Mouse (Mus musculus) 3134 (cell line): ENCODE measurements around the gene Gpr108.

Source experiments
- DNase-seq: peaks from one replicate; pipeline ENCODE4 v3.0.0-alpha.2; 2011; ENCODE audit warnings: low spot score; ENCODE audit not compliant: insufficient read length; ENCODE audit errors: extremely low read depth

Gene Gpr108

DNA sequence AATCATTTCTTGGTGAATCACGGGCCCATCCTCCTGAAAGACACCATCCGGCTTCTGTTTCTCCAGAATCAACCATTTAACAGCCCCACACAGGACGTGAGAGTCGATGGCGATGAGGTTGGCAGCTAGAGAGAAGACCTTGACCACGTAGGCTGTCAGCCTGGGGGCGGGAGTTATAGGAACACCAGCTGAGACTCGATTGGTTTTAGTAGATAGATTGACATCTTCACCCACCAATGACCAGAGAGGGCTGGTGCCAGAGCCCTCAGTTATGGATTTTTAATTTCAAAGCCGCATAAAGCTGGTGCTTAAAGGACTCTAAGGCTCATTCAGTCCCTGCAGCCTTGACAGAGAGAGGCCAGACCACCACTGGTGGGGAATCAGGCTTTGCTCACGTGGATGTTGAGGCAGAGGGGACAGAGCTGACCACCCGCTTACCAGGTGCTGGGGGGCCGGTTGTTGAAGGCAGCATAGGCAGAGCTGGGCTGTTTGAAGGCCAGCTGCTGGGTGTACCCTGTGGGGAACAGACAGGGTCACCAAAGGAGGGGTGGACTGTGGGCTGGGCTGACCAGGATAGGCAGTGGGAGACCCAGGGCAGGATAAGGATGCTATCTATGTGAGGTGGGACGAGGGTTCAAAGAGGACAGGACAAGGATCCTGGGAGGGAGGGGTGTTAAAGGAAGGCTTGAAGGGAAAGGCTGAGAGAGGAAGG is 33.4 kb downstream of the Gpr108 start:
- no peak for DNase-seq

DNA sequence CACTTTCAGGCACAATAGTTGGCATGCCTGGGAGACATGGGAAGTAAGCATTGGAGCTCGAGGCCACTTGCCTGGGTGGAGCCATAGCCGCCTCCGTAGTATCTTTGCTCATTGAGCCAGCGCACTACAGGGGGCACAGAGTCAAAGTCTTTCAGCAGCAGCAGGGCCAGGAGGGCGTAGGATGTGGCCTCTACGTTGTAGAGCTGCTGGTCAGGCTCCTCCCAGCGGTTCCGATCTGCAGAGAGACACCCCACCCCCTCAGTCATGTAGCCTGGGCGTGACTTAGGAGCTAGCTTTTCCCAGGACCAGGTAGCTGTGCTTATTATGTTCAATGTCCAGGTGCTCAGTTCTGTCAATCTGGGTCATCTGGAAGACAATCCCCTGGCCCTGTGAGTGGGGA is 36.7 kb downstream of the Gpr108 start:
- DNase-seq, result no peak

DNA sequence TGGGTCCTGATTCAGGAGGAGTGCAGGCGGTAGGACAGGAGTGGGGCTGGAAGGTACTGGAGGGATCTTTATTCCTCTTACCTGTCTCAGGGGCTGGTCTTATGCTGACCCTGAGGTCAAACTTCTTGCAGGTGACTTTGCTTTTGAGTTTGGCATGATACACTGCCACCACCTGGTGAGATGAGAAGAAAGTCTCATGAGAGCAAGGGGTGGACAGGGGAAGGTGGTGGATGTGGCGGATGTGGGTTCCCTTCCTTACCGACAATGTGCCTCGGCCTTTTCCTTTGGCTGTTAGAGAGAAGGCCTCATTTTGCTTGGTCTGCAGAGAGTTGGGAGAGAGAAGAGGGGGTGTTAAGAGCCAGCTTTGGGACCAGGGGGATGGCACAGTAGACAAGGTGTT is 38.9 kb downstream of the Gpr108 start:
- DNase-seq, result no peak

DNA sequence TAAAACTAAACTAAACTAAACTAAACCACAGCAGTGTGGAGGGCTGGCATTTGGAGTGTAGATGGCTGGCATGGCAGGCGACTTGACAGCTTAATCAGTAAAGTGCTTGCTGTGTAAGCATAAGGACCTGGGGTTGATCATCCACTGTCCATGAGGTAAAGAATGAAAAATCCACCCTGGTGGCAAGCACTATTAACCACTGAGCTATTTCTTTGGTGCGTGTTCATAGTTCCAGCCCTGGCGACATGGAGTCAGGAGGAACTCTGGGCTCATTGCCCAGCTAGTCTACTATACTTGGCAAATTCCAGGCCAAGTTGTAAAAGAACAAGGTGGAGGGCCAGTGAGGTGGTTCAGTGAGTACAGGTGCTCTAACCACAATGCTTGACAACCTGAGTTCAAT is 40.3 kb downstream of the Gpr108 start:
- no peak for DNase-seq

DNA sequence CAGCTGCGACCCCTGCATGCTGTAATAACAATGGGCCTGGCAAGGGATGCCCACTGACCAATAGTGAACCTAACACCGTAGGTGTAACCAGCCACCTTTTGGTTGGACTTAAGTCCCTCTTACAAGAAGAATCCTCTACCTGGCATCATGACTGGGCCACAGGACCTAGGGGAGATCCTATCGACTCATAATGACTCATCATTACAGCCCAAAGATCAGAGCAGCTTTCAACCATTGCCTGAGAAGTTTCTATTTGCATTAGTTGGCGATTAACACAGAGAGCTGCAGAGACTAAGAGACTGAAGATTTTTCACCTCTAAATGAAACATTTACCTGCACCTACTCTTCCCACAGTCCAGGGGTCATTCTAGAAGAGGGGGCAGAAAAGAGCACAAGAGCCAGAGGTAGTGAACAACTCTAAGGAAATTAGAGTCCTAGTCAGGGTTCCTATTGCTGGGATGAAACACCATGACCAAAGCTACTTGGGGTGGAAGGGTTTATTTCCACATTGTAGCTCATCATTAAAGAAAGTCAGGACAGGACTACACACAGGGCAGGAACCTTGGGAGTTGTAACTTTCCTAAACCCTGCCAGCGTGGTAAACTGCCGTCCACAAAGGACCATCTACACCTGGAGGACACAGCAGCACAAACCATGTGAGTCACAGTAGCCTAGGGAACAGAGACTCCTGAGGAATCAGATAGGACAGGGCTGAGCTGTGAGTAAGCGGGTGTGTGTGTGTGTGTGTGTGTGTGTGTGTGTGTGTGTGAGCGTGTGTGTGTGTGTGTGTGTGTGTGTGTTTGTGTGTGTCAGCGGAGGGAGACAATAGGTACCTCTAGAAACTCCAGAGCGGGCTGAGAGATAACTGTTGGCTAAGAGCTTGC is 46.2 kb downstream of the Gpr108 start:
- DNase-seq, result no peak

DNA sequence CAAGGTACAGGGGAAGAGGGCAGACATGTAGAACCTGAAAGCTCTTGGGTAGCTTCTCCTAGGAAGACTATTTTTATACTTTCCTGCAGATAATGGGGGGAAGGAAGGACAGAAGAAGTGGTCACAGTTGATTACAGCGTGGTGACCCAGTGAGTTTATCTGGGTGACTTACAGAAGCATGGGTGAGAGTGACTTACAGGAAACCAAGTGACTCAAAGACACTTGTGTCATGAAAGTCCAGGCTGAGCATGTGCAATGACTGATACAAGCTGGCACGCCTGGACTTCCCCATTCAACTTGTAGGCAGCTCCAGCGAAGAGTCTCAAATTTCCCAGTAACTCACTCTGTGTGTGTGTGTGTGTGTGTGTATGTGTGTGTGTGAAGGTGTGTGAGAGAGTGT is 50.0 kb downstream of the Gpr108 start:
- no peak for DNase-seq

DNA sequence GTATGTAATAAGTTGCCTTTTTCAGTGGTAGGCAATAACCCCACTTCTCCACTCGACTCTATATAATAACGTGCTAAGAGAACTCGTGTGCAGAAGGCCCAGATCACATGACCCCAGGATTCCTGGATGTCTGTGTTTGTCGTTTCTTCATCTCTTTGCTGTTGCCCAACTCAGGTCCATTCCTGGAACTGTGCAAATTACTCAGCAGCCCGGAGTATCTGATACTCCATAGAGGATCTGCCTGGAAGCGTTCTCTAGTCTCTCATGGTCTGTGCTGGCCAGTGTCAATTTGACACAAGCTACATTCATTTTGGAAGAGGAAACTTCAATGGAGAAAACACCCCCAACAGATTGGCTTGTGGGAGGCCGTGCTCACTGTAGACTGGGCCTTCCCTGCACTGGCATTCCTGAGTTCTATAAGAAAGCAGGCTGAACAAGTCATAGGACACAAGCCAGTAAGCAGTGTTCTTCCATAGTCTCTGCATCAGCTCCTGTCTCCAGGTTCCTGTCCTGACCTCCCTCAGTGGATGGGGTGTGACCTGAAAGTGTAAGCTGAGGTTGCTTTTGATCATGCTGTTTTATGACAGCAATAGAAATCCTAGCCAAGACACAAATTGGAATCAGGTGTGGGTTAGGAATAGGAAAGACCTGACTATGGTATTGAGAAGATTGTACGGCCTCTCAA is 52.8 kb downstream of the Gpr108 start:
- no peak for DNase-seq

DNA sequence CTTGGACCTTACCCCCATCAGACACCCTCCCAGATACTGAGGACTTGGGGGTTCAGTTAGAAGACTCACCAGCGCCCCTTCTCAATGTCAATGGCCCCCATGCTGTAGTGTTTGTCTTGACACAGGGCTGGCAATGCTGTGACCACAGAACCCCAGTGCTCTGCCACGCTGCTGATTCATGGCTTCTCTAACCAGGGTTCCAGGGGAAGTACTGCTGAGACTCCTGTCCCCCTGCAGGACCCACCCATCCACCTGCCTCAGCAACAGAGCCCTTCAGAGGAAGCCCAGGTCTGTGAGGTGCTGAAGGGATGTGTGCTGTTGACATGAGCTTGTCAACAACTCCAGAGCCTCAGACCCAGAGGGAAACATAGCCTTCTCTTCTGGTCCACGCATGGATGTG is 53.5 kb downstream of the Gpr108 start:
- no peak for DNase-seq

DNA sequence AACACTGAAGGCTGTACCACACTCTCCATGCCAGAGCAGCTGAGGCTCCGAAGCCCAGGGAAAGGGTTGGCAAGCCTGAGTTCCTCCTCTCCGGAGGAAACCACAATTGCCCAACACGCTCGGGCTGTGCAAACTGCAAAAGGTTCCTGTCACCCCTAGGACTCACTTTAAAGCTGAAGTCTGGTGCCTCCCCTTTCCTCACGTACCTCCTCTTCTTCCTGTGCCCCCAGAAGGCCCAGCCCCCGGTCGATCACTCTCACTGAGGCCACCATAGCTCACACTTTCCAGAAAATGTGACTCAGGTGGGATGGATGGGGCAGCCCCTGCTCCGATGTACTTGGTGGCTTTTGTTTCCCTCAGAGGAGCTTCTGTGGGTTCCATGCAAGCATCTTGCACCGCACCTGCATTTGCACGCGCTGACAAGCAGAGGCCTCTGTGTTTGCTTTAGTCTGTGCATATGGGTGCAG is 54.2 kb downstream of the Gpr108 start, which contains the start of gene Tnfsf14:
Gene Tnfsf14, minus strand, starts transcription at position 137 of the 467 bp plus-strand sequence.
- DNase-seq, result no peak

DNA sequence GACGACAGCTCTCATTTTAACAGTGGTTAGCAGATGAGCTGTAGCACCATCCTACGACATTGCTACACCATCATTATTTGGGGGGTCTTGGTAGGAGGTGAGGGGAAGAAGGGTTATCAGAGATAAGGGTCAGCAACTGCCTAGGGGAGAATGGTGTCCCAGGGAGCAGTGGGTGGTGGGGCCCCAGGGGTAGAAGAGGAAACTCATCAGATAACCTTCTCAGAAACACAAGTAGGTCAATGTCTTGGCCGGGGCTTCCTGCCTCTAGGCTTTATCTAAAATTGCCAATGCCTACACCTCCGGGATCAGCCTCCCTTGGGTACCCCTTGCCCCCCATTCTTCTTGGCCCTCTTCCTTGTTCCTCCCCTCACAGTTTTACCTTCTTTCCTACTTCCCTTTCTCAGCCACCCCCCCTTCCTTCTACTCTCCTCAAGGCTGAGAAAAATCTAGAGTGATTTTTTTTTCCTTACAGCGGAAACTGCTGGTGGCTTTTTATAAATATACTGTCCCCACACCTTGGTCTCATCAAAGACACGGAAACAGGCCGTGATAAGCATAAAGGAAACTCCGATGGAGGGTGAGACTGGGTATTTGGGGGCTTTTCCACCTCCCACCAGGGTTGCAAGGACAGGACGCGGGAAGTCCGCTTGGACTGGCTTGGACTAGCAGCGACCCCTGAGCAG is 59.6 kb downstream of the Gpr108 start:
- DNase-seq, result no peak

DNA sequence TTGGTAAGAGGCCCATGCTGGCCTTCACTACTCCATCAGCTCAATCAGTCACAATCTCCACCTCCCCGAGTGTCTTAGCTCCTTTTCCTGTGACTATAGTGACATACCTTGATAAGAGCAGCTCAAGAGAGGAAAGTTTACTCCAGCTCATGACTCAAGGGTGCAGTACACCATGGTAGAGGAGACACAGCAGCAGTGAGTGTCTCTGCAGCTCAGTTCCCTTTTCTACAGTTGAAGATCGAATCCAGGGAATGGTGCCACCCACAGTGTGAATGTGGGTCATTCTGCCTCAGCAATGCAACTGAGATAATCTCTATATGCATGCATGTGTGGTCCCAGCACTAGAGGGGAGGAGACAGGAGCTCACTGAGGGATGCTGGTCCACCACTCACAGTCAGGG is 62.6 kb downstream of the Gpr108 start:
- DNase-seq, result no peak
